Mouse (Mus musculus): ENCODE measurements around the gene Sorcs3. TPM values are rescaled to one million over a fixed set of nuclear protein-coding genes. Genes with fewer than 3 reads are reported as not detected.

The Sorcs3 gene
- polyA plus RNA-seq, 1 experiment from 2014 or later = 0.06 TPM

GRCm38 (mm10) chr19:48584938-48585560 lies 379.2 kb downstream of the Sorcs3 start:
- TF ChIP-seq CTCF (IDR thresholded peaks at IDR 0.05; ENCODE audit: low read depth) = no peak
- TF ChIP-seq EP300 (IDR thresholded peaks at IDR 0.05; ENCODE audit: low read depth) = no peak
- ATAC-seq (no peak), DNase-seq (no peak)

GRCm38 (mm10) chr19:48616951-48617350 lies 411.1 kb downstream of the Sorcs3 start:
- H3K4me1 ChIP-seq (ENCODE audit: insufficient read depth) = no peaks in the 10 kb centered on the region
- H3K36me3 ChIP-seq (replicated peaks; ENCODE audit: insufficient read depth, low read length) = no peaks in the 10 kb centered on the region
- H3K9ac ChIP-seq (replicated peaks) = no peak overlapping the region
- no peak overlapping the region for H3K4me2 ChIP-seq (ENCODE audit: low read depth, low read length)
- no peak overlapping the region for H3K27ac ChIP-seq (ENCODE audit: low read depth)
- no peak for TF ChIP-seq EP300 (IDR thresholded peaks at IDR 0.05; ENCODE audit: low read depth)
- TF ChIP-seq CTCF (IDR thresholded peaks at IDR 0.05; ENCODE audit: low read depth) = no peak
- WGBS (ENCODE audit: insufficient replicate concordance) = 54% methylated on average over 1 of the region's 1 CpGs
- H3K27me3 ChIP-seq (ENCODE audit: insufficient read depth, low read length) = no peaks in the 10 kb centered on the region
- H3K9me3 ChIP-seq (ENCODE audit: low read length) = no peaks in the 10 kb centered on the region
- no peak overlapping the region for H3K4me3 ChIP-seq (ENCODE audit: low read depth, low read length)
- DNase-seq = no peak
- no peak for ATAC-seq

More at GRCm38 (mm10) chr19:48584938-48585560, 379.2 kb downstream of the Sorcs3 start:
- Histone ChIP-seq H3K36me3 (replicated peaks; ENCODE audit: insufficient read depth, low read length) (no peaks in the 10 kb centered on the region), H3K27ac (ENCODE audit: low read depth) (no peak overlapping the region), H3K4me1 (ENCODE audit: insufficient read depth) (no peaks in the 10 kb centered on the region), H3K9me3 (ENCODE audit: low read length) (no peaks in the 10 kb centered on the region), H3K4me2 (ENCODE audit: low read depth, low read length) (no peak overlapping the region), H3K27me3 (ENCODE audit: insufficient read depth, low read length) (no peaks in the 10 kb centered on the region), H3K4me3 (ENCODE audit: low read depth, low read length) (no peak overlapping the region), H3K9ac (replicated peaks) (no peak overlapping the region)
- 68% methylated on average over 8 of the region's 8 CpGs for WGBS (ENCODE audit: insufficient replicate concordance)

- H3K9me3 ChIP-seq (ENCODE audit: low read length) = no peaks in the 10 kb centered on the region
- ATAC-seq (no peak), DNase-seq (no peak)
- no peak overlapping the region for H3K4me3 ChIP-seq (ENCODE audit: low read depth, low read length)
- TF ChIP-seq EP300 (IDR thresholded peaks at IDR 0.05; ENCODE audit: low read depth) (no peak), CTCF (IDR thresholded peaks at IDR 0.05; ENCODE audit: low read depth) (no peak)
- H3K4me1 ChIP-seq (ENCODE audit: insufficient read depth) = no peaks in the 10 kb centered on the region
- H3K27me3 ChIP-seq (ENCODE audit: insufficient read depth, low read length) = no peaks in the 10 kb centered on the region
- WGBS (ENCODE audit: insufficient replicate concordance) = 46% methylated on average over 6 of the region's 6 CpGs
- H3K27ac ChIP-seq (ENCODE audit: low read depth) = no peak overlapping the region
- H3K4me2 ChIP-seq (ENCODE audit: low read depth, low read length) = no peak overlapping the region
- no peaks in the 10 kb centered on the region for H3K36me3 ChIP-seq (replicated peaks; ENCODE audit: insufficient read depth, low read length)
- no peak overlapping the region for H3K9ac ChIP-seq (replicated peaks)
Measured at GRCm38 (mm10) chr19:48630671-48631327, 425.0 kb downstream of the Sorcs3 start.

GRCm38 (mm10) chr19:48642566-48642965 lies 436.7 kb downstream of the Sorcs3 start:
- 62% methylated on average over 4 of the region's 4 CpGs for WGBS (ENCODE audit: insufficient replicate concordance)
- H3K27ac ChIP-seq (ENCODE audit: low read depth) = no peak overlapping the region
- TF ChIP-seq EP300 (IDR thresholded peaks at IDR 0.05; ENCODE audit: low read depth) (no peak), CTCF (IDR thresholded peaks at IDR 0.05; ENCODE audit: low read depth) (no peak)
- H3K4me1 ChIP-seq (ENCODE audit: insufficient read depth) = no peaks in the 10 kb centered on the region
- DNase-seq (no peak), ATAC-seq (no peak)
- H3K9ac ChIP-seq (replicated peaks) = no peak overlapping the region
- H3K9me3 ChIP-seq (ENCODE audit: low read length) = no peaks in the 10 kb centered on the region
- H3K36me3 ChIP-seq (replicated peaks; ENCODE audit: insufficient read depth, low read length) = no peaks in the 10 kb centered on the region
- H3K27me3 ChIP-seq (ENCODE audit: insufficient read depth, low read length) = no peaks in the 10 kb centered on the region
- no peak overlapping the region for H3K4me3 ChIP-seq (ENCODE audit: low read depth, low read length)
- H3K4me2 ChIP-seq (ENCODE audit: low read depth, low read length) = no peak overlapping the region

GRCm38 (mm10) chr19:48649941-48650340 lies 444.1 kb downstream of the Sorcs3 start:
- H3K36me3 ChIP-seq (replicated peaks; ENCODE audit: insufficient read depth, low read length) = no peaks in the 10 kb centered on the region
- H3K9ac ChIP-seq (replicated peaks) = no peak overlapping the region
- no peak overlapping the region for H3K4me3 ChIP-seq (ENCODE audit: low read depth, low read length)
- TF ChIP-seq EP300 (IDR thresholded peaks at IDR 0.05; ENCODE audit: low read depth) (no peak), CTCF (IDR thresholded peaks at IDR 0.05; ENCODE audit: low read depth) (no peak)
- no peak overlapping the region for H3K4me2 ChIP-seq (ENCODE audit: low read depth, low read length)
- H3K27ac ChIP-seq (ENCODE audit: low read depth) = no peak overlapping the region
- H3K4me1 ChIP-seq (ENCODE audit: insufficient read depth) = no peaks in the 10 kb centered on the region
- ATAC-seq = no peak
- no peak for DNase-seq
- WGBS (ENCODE audit: insufficient replicate concordance) = 75% methylated on average over 2 of the region's 2 CpGs
- no peaks in the 10 kb centered on the region for H3K27me3 ChIP-seq (ENCODE audit: insufficient read depth, low read length)
- no peaks in the 10 kb centered on the region for H3K9me3 ChIP-seq (ENCODE audit: low read length)

- Histone ChIP-seq H3K27ac (ENCODE audit: low read depth) (no peak overlapping the region), H3K4me3 (ENCODE audit: low read depth, low read length) (no peak overlapping the region), H3K9me3 (ENCODE audit: low read length) (no peaks in the 10 kb centered on the region), H3K4me2 (ENCODE audit: low read depth, low read length) (no peak overlapping the region), H3K9ac (replicated peaks) (no peak overlapping the region), H3K27me3 (ENCODE audit: insufficient read depth, low read length) (no peaks in the 10 kb centered on the region), H3K36me3 (replicated peaks; ENCODE audit: insufficient read depth, low read length) (no peaks in the 10 kb centered on the region), H3K4me1 (ENCODE audit: insufficient read depth) (no peaks in the 10 kb centered on the region)
- DNase-seq (no peak), ATAC-seq (no peak)
- WGBS (ENCODE audit: insufficient replicate concordance) = 65% methylated on average over 6 of the region's 6 CpGs
- TF ChIP-seq EP300 (IDR thresholded peaks at IDR 0.05; ENCODE audit: low read depth) (no peak), CTCF (IDR thresholded peaks at IDR 0.05; ENCODE audit: low read depth) (no peak)
Measured at GRCm38 (mm10) chr19:48651617-48652016, 445.8 kb downstream of the Sorcs3 start.
